Mouse (Mus musculus): Measurements from ENCODE around the gene Nop56. TPM values are rescaled to one million over a fixed set of nuclear protein-coding genes. Genes with fewer than 3 reads are reported as not detected.

Nop56 gene
- total and polyA plus RNA-seq, 3 experiments, result 523 to 1,109 (median 725) TPM

DNA sequence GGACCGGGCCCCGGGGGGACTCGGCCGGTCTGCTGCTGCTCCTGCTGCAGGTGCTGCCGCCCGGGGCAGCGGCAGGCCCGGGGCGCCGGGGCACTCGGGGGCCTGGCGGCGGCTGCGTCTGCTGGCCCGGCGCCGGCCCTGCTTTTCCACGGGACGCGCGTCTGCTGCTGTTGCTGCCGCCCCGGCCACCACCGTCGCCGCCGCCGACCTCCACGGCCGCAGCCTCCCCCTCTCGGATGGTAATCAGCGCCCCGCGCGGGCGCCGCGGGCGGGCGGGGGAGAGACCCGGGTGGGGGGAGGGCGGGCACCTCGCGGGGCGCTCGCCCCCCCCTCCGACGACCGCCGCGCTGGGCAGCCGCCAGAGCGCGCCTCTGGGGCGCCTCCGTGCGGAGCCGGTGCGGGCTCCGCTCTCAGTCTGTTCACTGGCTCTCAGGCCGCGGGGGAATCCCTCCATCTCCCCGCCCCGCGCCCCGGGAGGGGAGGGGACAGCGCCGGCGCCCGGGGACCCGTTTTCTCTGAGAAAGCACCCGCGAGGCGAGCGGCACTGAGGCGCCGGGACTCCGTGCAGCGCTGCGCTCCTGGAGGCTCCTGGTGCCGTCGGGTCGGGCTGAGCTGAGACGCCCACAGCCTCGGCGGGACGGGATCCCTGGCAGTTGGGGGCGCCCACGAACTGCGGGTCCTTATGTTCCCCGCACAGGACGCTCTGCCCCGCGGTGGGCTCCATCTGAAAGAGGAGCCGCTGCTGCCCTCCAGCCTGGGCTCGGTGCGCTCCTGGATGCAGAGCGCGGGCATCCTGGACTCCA is 21.3 kb downstream of the Nop56 start:
- dilution Hi-C loops (cut with MboI; ENCODE audit: extremely low pct_ligation_motif_present, extremely low pct_unique_long_range_greater_than_20kb, low sequenced_read_pairs), result no loop called here
- H3K27ac ChIP-seq (ENCODE audit: insufficient read depth, low read depth), result no peak overlapping the region
- H3K4me1 ChIP-seq (ENCODE audit: control insufficient read depth in 1 of 2, insufficient read depth in 2 of 2), result peaks cover 15 to 36% of the 10 kb centered on the region in 2 experiments
- peak; percentile 17 for DNase-seq (ENCODE audit: extremely low read depth)
- in situ Hi-C loops (cut with MboI; ENCODE audit: low pct_ligation_motif_present, low pct_unique_long_range_greater_than_20kb, low sequenced_read_pairs), result loop anchor here (10.0 to 25.0 kb wide), 2 partner anchors 69 to 267 kb away; partner anchors contain the start of gene Mrps26
- H3K4me3 ChIP-seq (replicated peaks in 1 of 3; ENCODE audit: low read depth in 2 of 3, low read length in 2 of 3, poor library complexity in 1 of 3), result peak overlapping the region in 2 of 3 experiments; percentile 35 to 64
- H3K4me2 ChIP-seq (ENCODE audit: insufficient read depth, low read depth, poor library complexity, severe bottlenecking), result peak overlapping the region; percentile 67
- H3K9ac ChIP-seq (ENCODE audit: insufficient read depth, low read depth), result peak overlapping the region; percentile 62
- H3K36me3 ChIP-seq (replicated peaks in 1 of 2; ENCODE audit: control insufficient read depth in 1 of 2, insufficient read depth in 1 of 2, low read length in 1 of 2), result peaks cover 2 to 8% of the 10 kb centered on the region in 2 experiments
- H3K9me3 ChIP-seq (replicated peaks; ENCODE audit: low read length), result no peaks in the 10 kb centered on the region
- H3K27me3 ChIP-seq (replicated peaks), result peaks cover 37% of the 10 kb centered on the region
- no peaks in the 10 kb centered on the region for H3K79me2 ChIP-seq (replicated peaks; ENCODE audit: control insufficient read depth, extremely low read depth, insufficient read depth, poor library complexity, severe bottlenecking)
- TF ChIP-seq USF1 (IDR thresholded peaks at IDR 0.05; ENCODE audit: low read depth, low read length), result no peak
- TF ChIP-seq NRF1 (IDR thresholded peaks at IDR 0.05; ENCODE audit: low read depth, low read length), result peak; percentile 34; the same call in 1 of the 2 replicates
- TF ChIP-seq IRF4 (IDR thresholded peaks at IDR 0.05; ENCODE audit: low read depth, low read length), result peak; percentile 28; the same call in 1 of the 2 replicates
- peak; percentile 67; the same call in 1 of the 2 replicates for TF ChIP-seq UBTF (IDR thresholded peaks at IDR 0.05; ENCODE audit: low read depth, low read length)

DNA sequence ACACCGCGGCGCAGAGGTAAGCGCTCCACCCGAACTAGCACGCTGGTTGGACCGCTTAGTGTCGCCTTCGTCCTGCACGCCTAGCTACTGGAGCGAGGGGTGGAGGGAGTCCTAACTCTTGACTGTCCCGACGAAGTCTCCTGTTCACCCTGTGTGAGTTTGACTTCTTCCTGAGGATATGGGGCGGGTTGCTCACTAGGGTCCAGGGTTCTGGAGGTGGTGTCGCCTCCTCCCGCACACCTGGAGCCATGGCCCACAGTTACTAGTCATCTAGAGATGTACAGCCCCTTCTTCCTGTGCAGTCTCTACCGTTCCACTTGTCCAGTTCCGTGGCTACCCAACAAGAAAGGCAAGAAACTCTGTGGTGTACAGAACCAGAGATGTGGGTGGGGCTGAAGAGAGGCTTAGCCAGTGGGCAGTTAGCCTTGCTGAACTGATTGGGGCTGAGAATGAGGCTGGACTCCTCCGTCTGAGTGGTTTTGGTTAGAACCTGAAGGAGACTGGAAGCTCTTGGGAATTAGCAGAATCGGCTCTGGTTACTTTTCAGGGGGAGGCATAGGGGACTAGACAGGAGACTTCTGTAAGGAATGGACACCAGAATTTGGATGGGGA is 22.0 kb downstream of the Nop56 start:
- Histone ChIP-seq H3K4me1 (ENCODE audit: control insufficient read depth in 1 of 2, insufficient read depth in 2 of 2) (peaks cover 15 to 35% of the 10 kb centered on the region in 2 experiments), H3K9me3 (replicated peaks; ENCODE audit: low read length) (no peaks in the 10 kb centered on the region), H3K4me3 (replicated peaks in 1 of 3; ENCODE audit: low read depth in 2 of 3, low read length in 2 of 3, poor library complexity in 1 of 3) (peak overlapping the region in 2 of 3 experiments; percentile 35 to 64), H3K79me2 (replicated peaks; ENCODE audit: control insufficient read depth, extremely low read depth, insufficient read depth, poor library complexity, severe bottlenecking) (no peaks in the 10 kb centered on the region), H3K27ac (ENCODE audit: insufficient read depth, low read depth) (no peak overlapping the region), H3K27me3 (replicated peaks) (peaks cover 37% of the 10 kb centered on the region), H3K36me3 (replicated peaks in 1 of 2; ENCODE audit: control insufficient read depth in 1 of 2, insufficient read depth in 1 of 2, low read length in 1 of 2) (peaks cover 2 to 8% of the 10 kb centered on the region in 2 experiments), H3K9ac (ENCODE audit: insufficient read depth, low read depth) (no peak overlapping the region), H3K4me2 (ENCODE audit: insufficient read depth, low read depth, poor library complexity, severe bottlenecking) (peak overlapping the region; percentile 67)
- DNase-seq (ENCODE audit: extremely low read depth), result no peak
- dilution Hi-C loops (cut with MboI; ENCODE audit: extremely low pct_ligation_motif_present, extremely low pct_unique_long_range_greater_than_20kb, low sequenced_read_pairs), result no loop called here
- in situ Hi-C loops (cut with MboI; ENCODE audit: low pct_ligation_motif_present, low pct_unique_long_range_greater_than_20kb, low sequenced_read_pairs), result loop anchor here (10.0 to 25.0 kb wide), 2 partner anchors 69 to 266 kb away; partner anchors contain the start of gene Mrps26
- TF ChIP-seq CTCF (conservative IDR thresholded peaks at IDR 0.05 in 1 of 2, IDR thresholded peaks at IDR 0.05 in 1 of 2; ENCODE audit: low read depth in 2 of 2, low read length in 2 of 2) (no peak), IRF4 (IDR thresholded peaks at IDR 0.05; ENCODE audit: low read depth, low read length) (no peak), CHD1 (IDR thresholded peaks at IDR 0.05; ENCODE audit: low read depth, low read length) (no peak), MAX (IDR thresholded peaks at IDR 0.05; ENCODE audit: low read length) (no peak), USF2 (conservative IDR thresholded peaks at IDR 0.05; ENCODE audit: low read depth, low read length) (no peak), EP300 (IDR thresholded peaks at IDR 0.05; ENCODE audit: low read length) (no peak), TBP (conservative IDR thresholded peaks at IDR 0.05; ENCODE audit: low read depth, low read length) (no peak), HCFC1 (IDR thresholded peaks at IDR 0.05; ENCODE audit: low read depth, low read length) (no peak), PAX5 (IDR thresholded peaks at IDR 0.05; ENCODE audit: low read length) (no peak), MYC (IDR thresholded peaks at IDR 0.05; ENCODE audit: low read depth, low read length) (no peak), ETS1 (conservative IDR thresholded peaks at IDR 0.05; ENCODE audit: low read depth, low read length) (no peak), MAFK (IDR thresholded peaks at IDR 0.05; ENCODE audit: insufficient replicate concordance, low read length) (no peak), MXI1 (IDR thresholded peaks at IDR 0.05; ENCODE audit: low read depth, low read length) (no peak), ZKSCAN1 (IDR thresholded peaks at IDR 0.05; ENCODE audit: borderline replicate concordance, low read depth, low read length) (no peak), POLR2AphosphoS2 (IDR thresholded peaks at IDR 0.05; ENCODE audit: low read depth, low read length) (no peak), GABPA (IDR thresholded peaks at IDR 0.05; ENCODE audit: insufficient replicate concordance, low read depth, low read length) (no peak), MAZ (IDR thresholded peaks at IDR 0.05; ENCODE audit: low read depth, low read length) (no peak), ZC3H11A (IDR thresholded peaks at IDR 0.05; ENCODE audit: low read depth, low read length) (no peak)
